Mouse (Mus musculus) 3134 (cell line): ENCODE results near the gene Mfn1.

Source experiments
- DNase-seq: peaks from one replicate; pipeline ENCODE4 v3.0.0-alpha.2; 2011; ENCODE audit warnings: low spot score; ENCODE audit not compliant: insufficient read length; ENCODE audit errors: extremely low read depth

The Mfn1 gene

DNA sequence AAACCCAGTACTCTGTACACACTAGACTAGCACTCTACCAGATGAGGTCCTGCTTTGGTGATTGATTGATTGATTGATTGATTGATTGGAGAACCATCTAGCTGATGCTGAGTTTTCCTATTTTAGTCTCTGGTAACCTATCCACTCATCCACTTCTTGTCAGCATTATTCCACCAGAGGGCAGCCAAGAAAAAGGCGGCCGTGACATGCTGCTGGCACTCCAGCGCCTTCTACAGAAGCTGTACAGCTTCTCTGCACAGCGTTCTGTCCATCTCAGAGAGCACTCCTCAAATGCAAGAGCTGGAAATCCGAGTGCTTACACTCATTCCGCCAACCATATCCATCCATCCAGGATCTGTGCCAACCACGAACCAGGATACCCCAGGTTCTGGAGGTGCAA lies 81.3 kb downstream of the Mfn1 start:
- no peak for DNase-seq

DNA sequence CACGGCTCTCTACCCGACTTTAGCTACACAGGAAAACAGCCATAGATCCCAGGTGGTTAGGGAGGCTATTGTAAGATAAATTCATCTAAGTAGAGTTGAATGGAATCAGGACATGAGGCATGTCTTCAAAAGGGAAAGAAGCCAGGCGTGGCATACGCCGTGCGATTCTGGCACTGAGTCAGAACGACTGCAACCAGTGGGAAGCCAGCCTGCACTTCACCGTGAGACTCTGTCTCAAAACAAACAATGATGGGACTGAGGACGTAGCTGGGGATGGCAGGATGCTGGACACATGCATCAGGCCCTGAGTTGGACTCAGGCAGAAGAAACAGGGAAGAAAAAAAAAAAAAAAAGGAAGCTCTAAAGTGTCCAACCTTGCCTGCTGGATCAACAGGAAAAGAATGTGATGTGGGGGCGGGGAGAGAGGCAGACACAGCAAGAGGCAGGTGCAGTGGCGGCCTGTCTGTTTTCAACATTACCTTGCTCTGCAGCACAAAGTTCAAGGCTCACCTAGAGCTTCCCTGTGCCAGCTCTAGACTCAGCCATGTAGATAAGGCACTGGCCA lies 82.4 kb downstream of the Mfn1 start:
- DNase-seq, result no peak

DNA sequence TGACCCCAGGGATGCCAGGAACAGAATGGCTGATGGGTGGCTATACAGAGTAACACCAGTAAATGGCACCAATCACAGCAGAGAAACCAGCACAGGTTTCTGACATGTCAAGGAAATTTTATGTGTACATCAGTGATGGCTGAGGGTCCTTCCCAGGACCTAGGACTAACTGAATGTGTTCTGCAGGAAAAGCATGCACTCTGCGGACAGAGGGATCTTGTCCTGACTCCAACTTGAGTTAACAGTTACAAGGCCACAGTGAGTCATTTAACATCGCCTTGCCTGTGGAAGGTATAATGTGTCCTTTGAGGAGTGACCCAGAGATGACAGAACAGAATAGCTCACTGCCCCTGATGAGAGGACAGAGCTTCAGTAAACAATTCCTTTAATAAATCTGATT lies 85.5 kb downstream of the Mfn1 start:
- no peak for DNase-seq

DNA sequence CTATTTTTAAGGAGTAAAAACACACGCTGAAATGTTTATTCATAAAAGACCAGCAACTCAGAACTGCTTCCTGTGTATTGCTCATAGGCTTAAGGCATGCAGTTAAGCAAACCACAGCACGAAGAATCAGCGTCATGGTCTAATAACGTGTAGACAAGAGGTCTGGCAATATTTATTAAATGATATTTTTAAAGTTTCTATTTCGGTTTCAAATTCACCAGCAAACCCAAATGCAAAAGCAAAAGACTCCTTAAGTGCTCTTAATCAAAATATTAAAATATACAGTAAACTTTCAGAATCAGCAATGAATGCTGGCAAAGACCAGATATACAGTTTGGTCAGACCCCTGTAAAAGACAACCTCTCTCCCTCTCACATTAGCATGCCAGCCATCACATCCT lies 86.1 kb downstream of the Mfn1 start:
- DNase-seq, result peak; percentile 36

DNA sequence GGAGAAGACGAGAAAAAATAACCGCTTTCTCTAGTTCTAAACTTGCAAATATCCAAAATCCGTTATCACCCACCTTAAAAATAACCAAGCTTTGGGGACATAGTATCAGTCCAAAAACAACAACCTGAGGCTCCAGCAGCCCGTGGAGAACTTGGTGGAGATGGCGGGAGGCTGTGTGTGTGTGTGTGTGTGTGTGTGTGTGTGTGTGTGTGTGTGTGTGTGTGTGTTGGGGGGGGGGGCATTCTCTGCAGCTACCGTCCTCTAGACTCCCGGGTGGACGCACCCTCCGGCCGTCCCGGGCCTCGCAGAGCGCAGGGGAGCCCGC lies 86.7 kb downstream of the Mfn1 start:
- no peak for DNase-seq

DNA sequence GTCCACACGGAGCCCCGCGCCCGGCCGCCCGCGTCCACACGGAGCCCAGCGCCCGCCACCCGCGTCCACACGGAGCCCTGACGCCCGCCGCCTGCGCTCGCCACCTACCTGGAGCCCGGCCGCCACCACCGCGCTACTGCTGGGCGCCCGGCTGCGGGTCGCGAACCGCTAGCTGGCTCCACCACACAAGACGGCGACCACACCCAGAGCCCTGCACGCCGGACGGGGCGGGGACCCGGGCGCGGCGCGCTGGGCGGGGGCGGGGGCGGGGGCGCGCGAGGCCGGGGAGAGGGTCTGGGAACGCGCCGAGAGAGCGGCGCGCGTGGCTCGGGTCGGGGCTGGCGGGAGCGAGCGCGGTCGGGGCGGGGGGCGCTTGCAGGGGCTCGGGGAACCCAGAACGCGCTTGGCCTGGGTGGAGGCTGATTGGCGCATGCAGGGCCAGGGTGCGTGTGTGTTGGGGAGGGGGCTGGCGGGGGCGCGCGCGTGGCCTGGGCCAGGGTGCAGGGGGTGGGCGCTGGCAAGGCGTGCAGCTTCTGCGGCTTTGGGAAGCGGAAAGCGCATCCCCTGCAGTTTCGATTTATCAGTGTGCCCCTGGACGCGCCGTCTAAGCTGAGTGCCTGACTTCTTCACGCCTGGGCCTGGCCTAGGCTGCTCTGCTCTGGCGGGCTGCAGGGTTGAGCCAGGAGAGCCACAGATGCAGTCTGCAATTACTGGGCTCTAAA lies 87.2 kb downstream of the Mfn1 start, which contains the start of gene Gnb4:
Gnb4 (minus strand) TSS at position 255 of the 722 bp plus-strand sequence.
- DNase-seq, result peak; percentile 57

DNA sequence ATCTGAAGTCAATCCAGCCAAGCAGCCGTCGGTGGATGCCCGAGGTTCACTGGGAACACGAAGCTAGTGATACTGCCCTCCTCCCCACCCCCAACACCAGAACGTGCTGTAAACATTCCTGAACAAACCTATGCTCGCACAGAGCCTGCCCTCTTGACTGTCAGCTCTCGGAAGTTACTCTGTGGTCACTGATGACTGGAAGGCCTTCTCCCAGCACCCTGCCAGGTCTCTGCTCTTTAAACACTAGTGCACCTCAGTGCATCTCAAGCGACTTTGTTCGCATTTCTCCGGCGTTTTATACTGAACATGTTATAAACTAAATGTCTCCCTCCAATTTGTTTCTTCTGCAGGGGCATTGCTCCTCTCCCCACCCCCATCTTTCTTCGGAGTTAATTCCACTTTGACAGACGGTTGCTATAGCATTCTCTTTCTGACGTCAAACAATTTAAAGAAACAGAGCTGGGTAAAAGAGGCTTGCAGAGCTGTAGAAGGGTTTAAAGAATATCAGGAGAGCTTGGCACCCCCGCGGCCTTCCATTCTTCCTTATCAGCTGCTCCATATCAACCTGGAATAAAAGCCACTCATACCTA lies 87.9 kb downstream of the Mfn1 start:
- no peak for DNase-seq

DNA sequence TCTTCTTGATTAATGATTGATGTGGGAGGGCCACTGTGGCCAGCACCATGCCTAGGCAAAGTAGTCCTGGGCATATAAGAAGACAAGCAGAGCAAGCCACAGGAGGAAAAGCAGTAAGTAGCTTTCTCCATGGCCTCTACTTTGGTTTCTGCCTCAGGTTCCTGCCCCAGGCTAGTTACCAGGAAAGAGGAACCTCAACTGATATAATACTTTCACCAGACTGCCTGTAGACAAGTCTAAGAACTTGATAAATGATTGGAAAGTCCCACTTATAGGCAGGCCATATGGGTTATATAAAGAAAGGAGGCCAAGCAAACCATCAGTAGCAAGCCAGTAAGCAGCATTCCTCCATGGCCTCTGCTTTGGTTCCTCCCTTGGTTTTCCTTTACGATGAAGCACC lies 92.4 kb downstream of the Mfn1 start:
- no peak for DNase-seq

DNA sequence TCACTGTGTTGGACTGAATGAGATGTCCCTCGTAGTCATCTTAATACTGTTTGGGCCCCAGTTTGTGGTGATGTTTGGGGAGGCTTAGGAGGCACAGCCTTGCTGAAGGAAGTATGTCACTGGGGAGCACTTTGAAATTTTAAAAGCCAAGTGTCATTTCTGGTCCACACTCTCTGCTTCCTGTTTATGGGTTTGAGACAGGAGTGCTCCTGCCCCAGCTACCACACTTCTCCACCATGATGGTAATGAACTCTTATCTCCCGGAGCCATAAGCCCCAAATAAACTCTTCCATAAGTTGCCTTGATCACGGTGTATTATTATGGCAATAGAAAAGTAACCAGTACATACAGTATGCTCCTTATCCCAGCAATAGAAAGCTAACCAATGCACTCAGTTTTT lies 92.8 kb downstream of the Mfn1 start:
- no peak for DNase-seq

DNA sequence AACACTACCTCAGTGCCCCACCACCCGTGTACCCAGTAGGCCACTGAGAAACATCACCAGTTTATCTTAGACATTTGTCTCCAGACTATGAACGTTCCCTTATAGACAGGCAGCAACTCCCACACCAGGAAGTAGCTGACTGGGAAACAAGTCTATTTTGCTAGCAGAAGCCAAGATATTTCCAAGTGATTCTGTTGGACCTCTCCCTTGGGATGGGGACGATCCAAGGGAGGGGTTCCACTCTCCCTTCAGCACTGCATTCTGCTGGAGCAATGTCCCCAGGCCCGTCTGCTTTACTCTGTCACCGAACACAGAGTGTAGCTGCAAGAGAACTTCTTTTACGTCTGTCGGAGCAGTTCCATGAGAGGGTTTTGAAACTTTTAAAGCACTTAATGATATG lies 98.9 kb downstream of the Mfn1 start:
- DNase-seq, result no peak
